Mouse (Mus musculus) right cerebral cortex, postnatal 4 days (tissue): ENCODE measurements at regions not wholly inside any gene's neighbourhood (a gene's known extent, or its start where the extent isn't known, plus 50 kb on each side); places are given as distances from the start of the nearest gene placed in this dataset.

Experiments used
- DNase-seq: peaks from one replicate; pipeline ENCODE4 v3.0.0-alpha.2; 2022

DNA sequence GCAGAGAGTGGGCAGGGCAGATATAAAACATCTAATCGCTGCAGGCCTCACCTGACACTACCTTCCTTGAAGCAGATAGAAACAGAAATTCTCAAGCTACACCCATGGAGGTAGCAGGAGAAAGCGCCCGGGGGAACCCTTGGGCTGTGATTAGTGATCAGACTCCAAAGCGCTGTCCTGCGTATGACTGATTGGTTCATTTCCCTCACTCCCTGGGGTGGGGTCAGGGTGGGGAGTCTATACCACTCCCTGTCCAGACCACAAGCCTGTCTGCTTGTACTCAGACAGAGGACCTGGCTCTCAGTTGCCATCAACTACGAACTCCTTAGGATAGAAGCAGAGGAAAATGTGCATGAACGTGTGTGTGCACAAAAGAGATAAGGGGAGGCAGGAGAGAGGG lies 77.7 kb downstream of the Gm826 start:
- DNase-seq: no peak

DNA sequence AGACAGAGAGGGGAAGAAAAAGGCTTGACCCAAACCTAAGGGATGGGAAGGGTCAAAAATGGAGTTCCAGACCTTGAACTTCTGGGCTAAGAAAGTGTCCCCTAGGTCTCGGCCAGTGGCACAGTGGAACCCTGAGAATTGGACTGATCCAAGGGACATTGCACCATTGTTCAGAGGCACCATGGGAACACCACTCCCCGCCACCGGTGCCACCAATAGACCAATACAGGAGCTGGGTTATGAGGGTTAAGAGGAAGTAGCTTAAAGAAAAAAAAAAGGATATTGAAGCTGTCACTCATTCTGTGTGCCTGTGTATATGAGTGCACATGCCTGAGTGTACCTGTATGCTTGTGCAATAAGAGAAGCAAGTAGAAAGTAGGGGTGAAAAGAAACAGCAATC lies 83.7 kb downstream of the Gm826 start:
- DNase-seq: no peak

DNA sequence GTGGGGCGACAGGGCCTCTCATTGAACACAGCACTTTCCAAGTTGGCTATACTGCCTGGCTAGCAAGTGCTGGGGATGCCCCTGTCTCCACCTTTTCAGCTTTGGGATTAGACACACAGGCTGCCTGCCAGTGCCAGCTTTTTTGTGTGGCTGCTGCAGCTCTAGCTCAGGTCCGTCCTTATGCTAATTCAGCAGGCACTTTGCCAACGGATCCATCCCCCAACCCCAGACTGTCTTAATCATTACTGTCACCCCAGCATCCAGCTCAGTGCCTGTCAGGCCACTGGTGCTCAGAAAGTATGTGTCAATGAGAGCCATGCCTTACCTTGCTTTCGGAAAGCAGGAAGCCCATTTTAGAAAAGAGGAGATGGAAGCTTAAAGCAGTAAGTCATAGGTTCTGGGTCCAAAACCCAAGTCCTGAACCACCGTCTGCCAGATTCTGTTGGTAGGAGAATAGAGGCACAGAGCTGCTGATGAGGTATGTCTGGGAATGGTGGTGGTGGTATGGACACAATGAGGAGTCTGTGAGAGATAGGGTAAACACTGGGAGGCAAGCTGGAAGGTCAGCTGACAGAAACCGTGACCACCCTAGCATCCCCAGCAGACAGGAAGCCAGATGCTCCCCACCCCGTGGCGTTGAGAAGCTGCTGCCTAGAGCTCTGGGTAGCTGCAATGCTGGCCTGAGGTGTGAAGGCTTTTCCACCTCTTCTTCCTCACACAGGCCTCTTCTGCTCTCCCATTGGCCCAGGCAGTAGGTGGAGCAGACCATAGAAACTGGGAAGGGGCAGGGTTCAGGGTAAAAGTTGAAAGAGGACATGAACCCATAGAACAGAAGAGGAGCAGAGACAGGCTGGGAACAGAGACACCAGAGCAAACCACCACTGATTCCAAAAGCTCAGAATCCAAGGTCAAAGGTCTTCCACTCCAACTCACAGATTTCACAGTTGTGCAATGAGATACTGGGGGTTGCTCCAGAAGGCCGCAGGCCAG lies 84.6 kb downstream of the Gm826 start:
- DNase-seq: no peak

DNA sequence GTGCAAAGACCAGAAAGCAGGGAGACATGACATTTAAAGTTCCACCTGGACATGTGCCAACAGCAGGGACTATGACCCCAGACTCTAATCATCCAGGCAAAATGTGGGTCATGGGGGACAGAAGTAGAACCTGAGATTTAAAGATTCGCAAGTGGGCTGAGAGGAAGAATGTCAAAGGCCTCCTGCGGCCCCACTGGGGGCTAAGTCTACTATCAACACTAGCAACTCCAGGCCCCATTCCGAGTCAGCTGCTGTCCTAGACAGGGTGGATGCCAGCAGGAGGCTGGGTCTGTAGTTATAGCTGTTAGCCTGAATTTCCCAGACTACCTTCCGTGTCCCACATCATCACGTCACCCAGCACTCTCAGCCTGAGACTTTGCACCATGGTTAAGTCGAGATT lies 86.7 kb downstream of the Gm826 start:
- DNase-seq: no peak

DNA sequence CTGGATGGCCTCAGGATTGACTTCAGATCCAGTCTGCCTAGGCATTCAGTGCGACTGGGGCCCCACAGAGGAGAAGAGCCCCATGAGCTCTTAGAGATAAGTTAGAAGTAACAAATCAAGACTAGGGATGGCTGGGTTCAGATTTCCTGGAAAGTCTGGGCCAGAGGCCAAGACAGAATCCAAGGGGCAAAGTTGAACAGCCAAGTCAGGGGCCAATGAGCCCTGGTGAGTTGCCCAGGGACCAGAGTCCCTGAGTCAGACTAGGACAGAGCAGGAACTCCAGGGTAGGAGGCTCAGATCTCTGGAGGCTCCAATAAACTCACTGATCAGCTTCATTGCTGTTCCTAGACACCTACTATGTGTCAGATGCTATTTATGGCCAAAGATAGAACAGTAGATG lies 87.6 kb downstream of the Gm826 start:
- DNase-seq: no peak

- DNase-seq: no peak
Observed at GRCm38 (mm10) chr2:160244866-160245265, 89.1 kb downstream of the Gm826 start.

DNA sequence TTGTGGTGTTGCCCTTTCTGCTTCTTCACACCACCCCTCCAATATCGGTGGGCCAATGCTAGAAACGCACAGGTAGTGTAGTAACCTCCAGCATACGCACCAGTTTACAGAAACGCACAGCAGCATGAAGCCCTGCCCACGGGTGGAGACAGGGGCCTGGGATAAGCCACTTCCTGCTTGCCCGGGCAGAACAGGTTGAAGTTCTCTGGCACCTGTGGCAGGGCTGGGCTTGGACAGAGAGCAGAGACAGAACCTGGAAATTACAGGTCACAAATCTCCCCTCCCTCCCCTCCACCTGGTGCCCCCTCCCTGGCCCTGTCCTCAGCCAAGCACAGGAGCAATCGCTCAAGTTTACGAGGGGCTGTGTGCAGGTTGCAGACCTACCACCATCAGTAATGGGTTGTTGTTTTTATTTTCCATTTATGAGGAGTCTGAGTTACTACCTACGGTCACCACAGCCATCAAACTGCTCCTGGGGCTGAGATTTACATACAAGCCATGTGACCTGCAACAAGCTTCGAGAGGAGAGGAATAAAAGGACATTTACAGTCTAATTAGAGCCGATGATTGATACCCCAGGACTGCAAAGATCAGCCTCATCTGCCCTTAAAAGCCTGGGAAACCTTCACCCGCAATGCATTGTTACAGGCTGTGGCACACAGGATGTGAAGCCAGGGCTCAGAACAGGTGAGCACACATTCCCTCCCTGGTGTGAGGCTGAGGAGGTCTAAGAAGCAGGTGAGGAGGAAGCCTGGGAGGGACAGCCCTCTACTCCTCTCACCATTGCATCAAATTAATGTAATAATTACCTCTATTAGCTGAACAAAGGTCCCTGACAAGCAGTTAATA lies 93.2 kb downstream of the Gm826 start:
- no peak for DNase-seq

DNA sequence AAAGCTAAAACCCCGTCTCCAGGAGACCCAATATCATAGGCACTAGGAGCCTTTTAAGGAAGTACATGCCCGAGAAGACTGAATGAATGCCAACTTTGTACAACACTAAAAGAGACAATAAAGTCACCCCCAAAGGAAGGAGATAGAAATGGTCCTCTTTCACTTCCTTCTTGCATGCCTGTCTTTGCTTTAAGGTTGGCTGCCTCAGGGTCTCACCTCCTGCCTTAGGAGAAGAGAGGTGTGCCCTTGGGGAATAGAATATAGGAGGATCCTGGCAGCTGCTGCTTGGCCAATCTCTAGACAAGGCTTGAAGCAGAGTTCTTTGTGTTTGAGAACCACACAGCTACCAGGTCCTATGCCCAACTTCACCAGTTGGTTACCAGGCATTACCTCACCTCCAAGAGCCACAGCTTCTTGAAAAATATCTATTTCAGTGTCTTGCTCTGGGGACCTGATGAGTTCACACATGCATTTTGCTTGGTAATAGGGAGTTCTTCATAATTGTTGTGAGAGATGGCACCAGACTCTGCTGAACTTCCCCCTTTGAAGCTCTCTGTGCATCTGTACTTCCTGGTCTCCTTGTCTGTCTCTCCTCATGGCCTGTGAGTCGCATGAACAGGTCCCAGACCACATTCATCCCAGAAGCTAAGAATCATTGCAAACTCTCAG lies 96.4 kb downstream of the Gm826 start:
- DNase-seq: no peak

DNA sequence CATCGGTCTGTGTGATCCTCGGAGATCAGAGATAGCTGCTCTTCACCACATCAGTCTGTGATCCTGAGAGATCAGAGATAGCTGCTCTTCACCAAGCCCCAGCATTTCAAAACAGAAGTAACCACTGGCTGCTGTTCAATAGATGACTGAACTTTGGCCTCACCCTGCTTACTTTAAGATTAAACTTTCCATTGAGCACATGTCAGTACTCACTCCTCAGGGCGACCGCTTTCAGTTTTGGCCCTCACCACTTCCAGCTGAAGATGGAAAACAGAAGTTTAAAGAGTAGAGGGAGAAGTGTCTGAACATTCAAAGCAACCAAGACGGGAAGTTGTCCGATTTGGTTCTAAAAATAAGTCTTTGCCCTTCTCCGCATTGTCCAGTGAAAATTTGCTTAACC lies 97.2 kb downstream of the Gm826 start:
- DNase-seq: no peak

DNA sequence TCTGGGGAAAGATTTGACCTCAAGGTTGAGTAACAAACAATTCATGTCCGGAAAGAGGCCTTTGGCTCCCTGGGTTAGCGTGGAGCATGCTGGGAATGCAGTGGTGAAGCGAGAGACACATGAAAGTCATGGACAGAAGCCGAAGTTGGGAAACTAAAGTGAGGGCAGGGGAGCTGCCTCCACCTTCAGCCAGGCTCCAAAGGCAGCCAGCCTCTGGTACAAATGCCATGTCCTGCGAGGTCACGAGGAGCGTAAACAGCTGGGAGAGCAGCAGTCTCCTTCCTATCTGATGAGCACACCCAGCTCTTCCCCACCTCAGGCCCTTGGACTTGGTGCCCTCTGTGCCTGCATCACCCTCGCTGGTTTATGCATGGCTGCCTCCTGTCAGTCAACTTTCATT lies 103.2 kb downstream of the Gm826 start:
- DNase-seq: no peak

GRCm38 (mm10) chr2:160228331-160229035 lies 105.5 kb downstream of the Gm826 start:
- no peak for DNase-seq

DNA sequence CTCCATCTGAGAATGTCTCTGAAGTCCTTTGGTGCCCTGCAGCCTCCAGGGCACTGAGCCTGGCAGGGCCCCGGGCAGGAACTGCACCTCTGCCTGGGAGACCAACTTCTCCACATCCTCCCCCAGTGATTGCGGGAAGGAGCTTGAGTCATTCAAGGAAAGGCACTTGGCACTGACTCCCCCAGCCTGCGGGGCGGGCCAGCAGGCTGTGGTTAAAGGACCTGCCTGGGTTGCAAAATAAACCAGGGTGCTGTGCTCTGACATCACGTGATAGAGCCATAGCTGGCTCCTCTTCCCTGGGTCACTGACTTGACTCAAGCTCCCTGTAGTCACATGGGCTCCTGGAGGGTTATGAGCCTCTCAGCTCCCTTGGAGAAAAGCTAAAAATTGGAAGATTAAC lies 108.5 kb downstream of the Gm826 start:
- no peak for DNase-seq

- DNase-seq: no peak
Observed at GRCm38 (mm10) chr2:160223366-160223765, 110.6 kb downstream of the Gm826 start.

DNA sequence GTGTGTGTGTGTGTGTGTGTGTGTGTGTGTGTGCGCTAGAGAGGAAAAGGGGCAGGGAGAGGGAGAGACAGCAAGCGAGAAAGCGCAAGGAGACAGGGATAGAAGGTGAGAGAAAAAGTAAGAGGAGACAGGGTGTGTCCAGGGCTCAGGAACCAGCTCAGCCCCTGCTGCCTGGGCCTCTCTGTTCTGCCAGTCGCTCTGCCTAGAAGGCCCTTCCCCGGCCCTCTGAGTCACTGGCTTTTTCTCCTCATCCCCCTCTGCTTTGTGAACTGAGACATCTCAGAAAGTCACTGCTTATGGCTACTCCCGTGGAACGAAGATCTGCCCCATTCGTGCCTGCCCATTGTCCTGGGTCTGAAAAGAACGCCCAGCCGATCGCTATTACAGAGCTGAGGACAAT lies 112.2 kb downstream of the Gm826 start:
- no peak for DNase-seq

- DNase-seq: no peak
Observed at GRCm38 (mm10) chr2:160220562-160221021, 113.4 kb downstream of the Gm826 start.

GRCm38 (mm10) chr2:160214032-160214812 lies 119.7 kb downstream of the Gm826 start:
- no peak for DNase-seq

DNA sequence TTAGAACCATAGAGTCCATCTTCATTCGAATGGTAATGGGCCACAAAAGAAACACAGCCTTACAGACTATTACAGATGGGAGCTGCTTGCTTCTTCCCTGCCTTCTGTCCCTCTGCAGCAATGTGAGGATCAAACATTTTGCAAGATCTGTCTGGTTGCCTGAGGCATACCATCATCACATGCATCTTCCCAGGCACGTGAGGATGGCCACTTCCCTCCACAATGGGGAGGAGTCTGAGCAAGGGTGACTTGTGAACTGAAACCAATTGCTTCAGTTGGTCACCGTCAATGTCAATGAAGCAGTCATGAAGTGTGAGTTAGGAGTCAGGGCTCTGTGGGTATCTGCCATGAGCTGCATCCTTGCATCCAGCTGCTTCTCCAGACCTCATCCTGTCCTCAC lies 123.5 kb downstream of the Gm826 start:
- DNase-seq: no peak

- DNase-seq: no peak
Observed at GRCm38 (mm10) chr2:160209589-160210264, 124.2 kb downstream of the Gm826 start.

DNA sequence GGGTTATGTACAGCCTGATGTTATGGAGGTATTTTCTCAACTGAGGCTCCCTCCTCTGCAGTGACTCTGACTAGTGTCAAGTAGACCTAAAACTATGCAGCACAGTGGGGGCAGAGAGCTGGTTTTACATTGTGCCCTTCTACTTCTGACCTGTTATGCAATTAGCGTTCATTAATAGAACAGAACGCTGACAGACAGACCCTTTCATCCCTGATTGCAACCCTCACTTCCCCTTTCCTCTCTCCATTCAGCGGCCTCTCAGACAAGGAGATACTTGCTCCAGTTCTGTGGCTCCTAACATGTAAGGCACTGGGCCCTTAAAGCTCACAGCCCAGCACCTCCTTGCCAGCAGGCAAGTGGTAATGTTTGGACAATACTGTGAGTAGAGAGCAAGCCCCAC lies 125.7 kb downstream of the Gm826 start:
- no peak for DNase-seq

DNA sequence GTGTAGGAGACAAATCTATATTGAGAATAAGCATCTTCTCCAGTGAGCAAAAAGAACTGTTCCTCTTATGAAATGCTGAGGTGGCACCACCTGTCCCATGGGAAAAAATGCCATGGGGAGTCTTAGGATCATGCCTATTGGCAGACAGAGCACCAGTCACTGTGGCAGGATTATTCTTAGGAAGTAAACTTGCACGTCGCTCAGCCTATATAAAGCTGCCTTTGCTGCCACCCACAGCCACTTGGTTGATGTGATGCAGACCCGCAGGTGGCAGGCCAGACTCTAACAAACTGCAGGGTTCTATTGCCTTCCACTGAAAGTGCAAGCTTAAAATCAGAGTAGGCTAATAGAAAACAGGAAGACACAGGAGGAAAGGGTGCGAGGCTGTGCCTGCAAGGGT lies 126.7 kb downstream of the Gm826 start:
- DNase-seq: no peak

DNA sequence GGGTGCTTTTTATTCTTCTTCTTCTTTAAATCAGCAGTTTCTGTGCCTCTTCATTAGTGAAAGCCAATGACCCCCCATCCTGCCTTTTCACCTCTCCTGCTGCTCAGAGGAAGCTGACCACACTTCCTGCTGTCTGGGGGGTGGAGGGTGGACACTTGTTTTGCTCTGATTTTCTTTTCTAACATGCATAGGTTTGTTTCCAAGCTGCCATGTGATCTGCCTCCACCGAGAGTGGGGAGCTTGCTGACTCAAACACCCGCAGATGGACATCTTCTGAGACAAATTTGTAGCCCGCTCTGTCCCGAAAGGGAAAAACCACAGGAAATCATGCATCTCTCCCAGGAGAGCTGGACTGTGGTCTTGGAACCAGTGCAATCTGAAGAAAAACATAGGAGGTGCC lies 141.3 kb downstream of the Gm826 start:
- DNase-seq: no peak
